In genomic region chr4:147937021-147937420, GRCm38 (mm10) we compare ENCODE assay signal across 9 mouse cellular contexts. TPM values are rescaled to one million over a fixed set of nuclear protein-coding genes. Genes with fewer than 3 reads are reported as not detected.
DNase-seq lines count a peak whose midpoint lies in the region; ATAC-seq and TF ChIP-seq lines count a peak whose summit lies in the region.
"Had no signal": no experiment of that assay in that cellular context is flagged by ENCODE, and none has a peak within 500 bp of the region (broad histone marks: within the 10 kb centered on the region; RNA-seq: fewer than 3 reads in every experiment).

No protein-coding gene starts in this region.

- peak overlapping the region; percentile 79 for H3K4me3 ChIP-seq in heart, embryonic 13.5 days
- H3K4me3 ChIP-seq in MEL (ENCODE audit: control insufficient read depth in 1 of 2, insufficient read depth in 1 of 2, low read depth in 2 of 2, low read length in 2 of 2), result peak overlapping the region; percentile 73 to 82
- peak overlapping the region; percentile 62 for H3K4me3 ChIP-seq in hindbrain, embryonic 11.5 days (ENCODE audit: low read depth, low read length)
- H3K4me3 ChIP-seq in midbrain, embryonic 10.5 days, result peak overlapping the region; percentile 64

- peaks cover 66% of the 10 kb centered on the region for H3K4me1 ChIP-seq in heart, embryonic 13.5 days
- peaks cover 7 to 22% of the 10 kb centered on the region in 2 experiments for H3K4me1 ChIP-seq in MEL (ENCODE audit: control insufficient read depth in 1 of 2, insufficient read depth in 2 of 2, low read length in 2 of 2)
- H3K4me1 ChIP-seq in hindbrain, embryonic 11.5 days (replicated peaks; ENCODE audit: control insufficient read depth, insufficient read depth, low read length), result peaks cover 6% of the 10 kb centered on the region
- peaks cover 38% of the 10 kb centered on the region for H3K4me1 ChIP-seq in midbrain, embryonic 10.5 days

- peaks cover 14% of the 10 kb centered on the region for H3K79me2 ChIP-seq in MEL (ENCODE audit: control insufficient read depth, insufficient read depth, low read length, poor library complexity)

- no peak for TF ChIP-seq RAD21 in MEL (IDR thresholded peaks at IDR 0.05; ENCODE audit: low read depth, low read length)

- no peak for DNase-seq in heart, postnatal 4 days
- DNase-seq in MEL (ENCODE audit: low read depth, low spot score), result no peak
- DNase-seq in hindbrain, embryonic 11.5 days (ENCODE audit: low spot score), result no peak
- no peak for DNase-seq in midbrain, embryonic 10.5 days (ENCODE audit: low spot score)
- no peak for DNase-seq in spleen, postnatal 14 days (ENCODE audit: low spot score in 2 of 2)
- no peak for DNase-seq in natural killer cell, adult 2 months (ENCODE audit: low spot score in 2 of 2)
- DNase-seq in layer of hippocampus, adult 18-20 months (ENCODE audit: low spot score in 2 of 2), result no peak

- H3K36me3 ChIP-seq in heart, embryonic 13.5 days, result no peaks in the 10 kb centered on the region
- H3K36me3 ChIP-seq in MEL (ENCODE audit: control insufficient read depth in 1 of 2, insufficient read depth in 2 of 2, low read length in 2 of 2), result peaks cover 0 to 7% of the 10 kb centered on the region in 2 experiments; a peak in 2 of 4 replicates
- no peaks in the 10 kb centered on the region for H3K36me3 ChIP-seq in hindbrain, embryonic 11.5 days (ENCODE audit: control insufficient read depth, insufficient read depth, low read length)
- H3K36me3 ChIP-seq in midbrain, embryonic 10.5 days, result no peaks in the 10 kb centered on the region

- H3K27ac ChIP-seq in heart, embryonic 13.5 days (replicated peaks), result peak overlapping the region; percentile 77; the same call in 1 of the 2 replicates
- no peak overlapping the region for H3K27ac ChIP-seq in MEL (ENCODE audit: control insufficient read depth, low read depth, low read length)
- no peak overlapping the region for H3K27ac ChIP-seq in hindbrain, embryonic 11.5 days (ENCODE audit: low read depth, low read length)
- peak overlapping the region; percentile 79 for H3K27ac ChIP-seq in midbrain, embryonic 10.5 days (replicated peaks)

- no peaks in the 10 kb centered on the region for H3K9me3 ChIP-seq in heart, embryonic 13.5 days
- H3K9me3 ChIP-seq in MEL (replicated peaks; ENCODE audit: insufficient read depth, low read length), result no peaks in the 10 kb centered on the region
- H3K9me3 ChIP-seq in hindbrain, embryonic 11.5 days (ENCODE audit: control insufficient read depth, low read length), result no peaks in the 10 kb centered on the region
- no peaks in the 10 kb centered on the region for H3K9me3 ChIP-seq in midbrain, embryonic 10.5 days (replicated peaks)

- peak overlapping the region; percentile 85 for H3K4me2 ChIP-seq in heart, embryonic 13.5 days
- peak overlapping the region; percentile 90 for H3K4me2 ChIP-seq in hindbrain, embryonic 11.5 days (replicated peaks; ENCODE audit: low read depth, low read length)

- no peak for TF ChIP-seq CTCF in MEL (IDR thresholded peaks at IDR 0.05 in 2 of 3, conservative IDR thresholded peaks at IDR 0.05 in 1 of 3; ENCODE audit: control insufficient read depth in 1 of 3, insufficient read depth in 1 of 3, low read depth in 2 of 3, low read length in 3 of 3, poor library complexity in 1 of 3, severe bottlenecking in 1 of 3)

- WGBS in heart, embryonic 13.5 days, result 46% methylated on average over 3 of the region's 3 CpGs
- 58% methylated on average over 3 of the region's 3 CpGs for WGBS in hindbrain, embryonic 11.5 days
- 43% methylated on average over 3 of the region's 3 CpGs for WGBS in midbrain, embryonic 10.5 days

- H3K9ac ChIP-seq in heart, embryonic 13.5 days, result peak overlapping the region; percentile 90
- H3K9ac ChIP-seq in MEL (ENCODE audit: control insufficient read depth, low read depth, low read length, poor library complexity, severe bottlenecking), result peak overlapping the region; percentile 52
- peak overlapping the region; percentile 65; the same call in 1 of the 2 replicates for H3K9ac ChIP-seq in hindbrain, embryonic 11.5 days (ENCODE audit: low read depth, low read length)

- H3K27me3 ChIP-seq in heart, embryonic 13.5 days (replicated peaks), result no peaks in the 10 kb centered on the region
- no peaks in the 10 kb centered on the region for H3K27me3 ChIP-seq in MEL (ENCODE audit: control insufficient read depth in 1 of 2, insufficient read depth in 2 of 2, low read length in 2 of 2)
- no peaks in the 10 kb centered on the region for H3K27me3 ChIP-seq in hindbrain, embryonic 11.5 days (ENCODE audit: control insufficient read depth, insufficient read depth, low read length)
- peaks cover 11% of the 10 kb centered on the region; the same call in 1 of the 2 replicates for H3K27me3 ChIP-seq in midbrain, embryonic 10.5 days (ENCODE audit: low read depth, poor library complexity, severe bottlenecking)

- TF ChIP-seq EP300 in MEL (IDR thresholded peaks at IDR 0.05; ENCODE audit: low read depth in 1 of 2, low read length in 2 of 2), result no peak

- TF ChIP-seq POLR2A in MEL (IDR thresholded peaks at IDR 0.05; ENCODE audit: control insufficient read depth in 1 of 2, insufficient read depth in 1 of 2, low read depth in 1 of 2, low read length in 2 of 2, poor library complexity in 1 of 2), result no peak

- ATAC-seq in heart, embryonic 13.5 days (ENCODE audit: extremely low read depth, insufficient number of reproducible peaks, low FRiP score, low TSS enrichment), result no peak
- no peak for ATAC-seq in hindbrain, embryonic 11.5 days (ENCODE audit: low FRiP score)

TF ChIP-seq in MEL, 35 proteins besides CTCF, POLR2A, EP300 and RAD21:
- TF ChIP-seq SIN3A (IDR thresholded peaks at IDR 0.05; ENCODE audit: low read length) (peak; percentile 4; the same call in 1 of the 2 replicates), RCOR1 (IDR thresholded peaks at IDR 0.05; ENCODE audit: low read depth, low read length) (no peak), GATA1 (IDR thresholded peaks at IDR 0.05; ENCODE audit: low read depth, low read length) (no peak), ELF1 (IDR thresholded peaks at IDR 0.05; ENCODE audit: low read depth, low read length) (no peak), NELFE (IDR thresholded peaks at IDR 0.05; ENCODE audit: low read depth, low read length) (no peak), MAX (IDR thresholded peaks at IDR 0.05; ENCODE audit: low read length) (no peak), MAZ (IDR thresholded peaks at IDR 0.05; ENCODE audit: low read depth, low read length) (peak; percentile 12; the same call in 1 of the 2 replicates), ZMIZ1 (IDR thresholded peaks at IDR 0.05; ENCODE audit: low read depth, low read length) (no peak), POLR2AphosphoS2 (IDR thresholded peaks at IDR 0.05; ENCODE audit: low read length) (no peak), GABPA (IDR thresholded peaks at IDR 0.05; ENCODE audit: low read depth, low read length) (no peak)
TF ChIP-seq in MEL: peak in this region for 2.

RNA-seq across cellular contexts. Expression of gene Plod1, which starts 0.5 kb away (rescaled TPM):
- 43.7 and 49.2 TPM in 2 replicates for polyA plus RNA-seq in heart, embryonic 13.5 days (2015; fragmentation: Nextera tagmentation; extraction: Ambion mirVana)
- 10 to 100 TPM; 80.9 to 82.5 TPM for total RNA-seq in heart, postnatal 4 days (2021)
- 7.2 and 8.2 TPM in 2 replicates for total RNA-seq in MEL (2012; rRNA removed)
- 10 to 100 TPM in 1 of 2 experiments, not detected in 1; 20.8 TPM for polyA plus RNA-seq in MEL (2012; ENCODE audit: insufficient read depth in 1 of 2, insufficient read length in 2 of 2, low read depth in 1 of 2, low replicate concordance in 2 of 2, missing spikeins in 1 of 2)
- 28.2 and 28.7 TPM in 2 replicates for polyA plus RNA-seq in hindbrain, embryonic 11.5 days (2014; fragmentation: Nextera tagmentation; extraction: Ambion mirVana)
- 26.9 and 28.2 TPM in 2 replicates for polyA plus RNA-seq in midbrain, embryonic 10.5 days (2016; fragmentation: Nextera tagmentation; extraction: Ambion mirVana)
- 10 to 100 TPM; 20.1 to 20.3 TPM for total RNA-seq in layer of hippocampus, adult 18-20 months (2021)

RNA-seq across cellular contexts. Expression of gene 2510039O18Rik, which starts 3.7 kb away (rescaled TPM):
- 12.4 and 13.0 TPM in 2 replicates for polyA plus RNA-seq in heart, embryonic 13.5 days (2015; fragmentation: Nextera tagmentation; extraction: Ambion mirVana)
- total RNA-seq in heart, postnatal 4 days (2021), result 10 to 100 TPM; 46.8 to 49.3 TPM
- 41.3 and 48.3 TPM in 2 replicates for total RNA-seq in MEL (2012; rRNA removed)
- 10 to 100 TPM in 1 of 2 experiments, not detected in 1; 59.9 TPM for polyA plus RNA-seq in MEL (2012; ENCODE audit: insufficient read depth in 1 of 2, insufficient read length in 2 of 2, low read depth in 1 of 2, low replicate concordance in 2 of 2, missing spikeins in 1 of 2)
- polyA plus RNA-seq in hindbrain, embryonic 11.5 days (2014; fragmentation: Nextera tagmentation; extraction: Ambion mirVana), result 13.6 and 16.7 TPM in 2 replicates
- polyA plus RNA-seq in midbrain, embryonic 10.5 days (2016; fragmentation: Nextera tagmentation; extraction: Ambion mirVana), result 11.6 and 11.7 TPM in 2 replicates
- 10 to 100 TPM; 28.2 to 30.1 TPM for total RNA-seq in layer of hippocampus, adult 18-20 months (2021)

RNA-seq across cellular contexts. Expression of gene Mfn2, which starts 32.5 kb away (rescaled TPM):
- 102 and 105 TPM in 2 replicates for polyA plus RNA-seq in heart, embryonic 13.5 days (2015; fragmentation: Nextera tagmentation; extraction: Ambion mirVana)
- 100 to 1,000 TPM; 505 to 526 TPM for total RNA-seq in heart, postnatal 4 days (2021)
- 16.0 and 19.0 TPM in 2 replicates for total RNA-seq in MEL (2012; rRNA removed)
- polyA plus RNA-seq in MEL (2012; ENCODE audit: insufficient read depth in 1 of 2, insufficient read length in 2 of 2, low read depth in 1 of 2, low replicate concordance in 2 of 2, missing spikeins in 1 of 2), result 10 to 100 TPM in 1 of 2 experiments, not detected in 1; 32.8 TPM
- polyA plus RNA-seq in hindbrain, embryonic 11.5 days (2014; fragmentation: Nextera tagmentation; extraction: Ambion mirVana), result 33.2 and 39.0 TPM in 2 replicates
- 45.1 and 53.2 TPM in 2 replicates for polyA plus RNA-seq in midbrain, embryonic 10.5 days (2016; fragmentation: Nextera tagmentation; extraction: Ambion mirVana)
- 100 to 1,000 TPM; 204 to 206 TPM for total RNA-seq in layer of hippocampus, adult 18-20 months (2021)

RNA-seq across cellular contexts. Expression of gene Nppb, which starts 48.6 kb away (rescaled TPM):
- polyA plus RNA-seq in heart, embryonic 13.5 days (2015; fragmentation: Nextera tagmentation; extraction: Ambion mirVana), result 187 and 230 TPM in 2 replicates
- total RNA-seq in heart, postnatal 4 days (2021), result 100 to 1,000 TPM; 736 to 787 TPM
- not detected in 2 replicates for total RNA-seq in MEL (2012; rRNA removed)
- not detected for polyA plus RNA-seq in MEL (2012; ENCODE audit: insufficient read depth in 1 of 2, insufficient read length in 2 of 2, low read depth in 1 of 2, low replicate concordance in 2 of 2, missing spikeins in 1 of 2)
- 0.23 and 0.39 TPM in 2 replicates for polyA plus RNA-seq in hindbrain, embryonic 11.5 days (2014; fragmentation: Nextera tagmentation; extraction: Ambion mirVana)
- not detected in 2 replicates for polyA plus RNA-seq in midbrain, embryonic 10.5 days (2016; fragmentation: Nextera tagmentation; extraction: Ambion mirVana)
- total RNA-seq in layer of hippocampus, adult 18-20 months (2021), result not detected
- total RNA-seq: common myeloid progenitor, adult 5-6 weeks had no signal

Comparison
In these comparisons a context has a peak if more than half of its experiments do, and no peak if none do; other contexts are left out.
1. H3K27ac ChIP-seq: peak in heart, embryonic 13.5 days (single experiment) and midbrain, embryonic 10.5 days (single experiment); none in MEL (single experiment) and hindbrain, embryonic 11.5 days (single experiment).
2. Peak in every context shown above with its lines, with median percentiles within 50 percentile points of each other: H3K4me3 ChIP-seq and H3K9ac ChIP-seq.